Mouse (Mus musculus): ENCODE data around the gene Il17rb.

Il17rb gene

GRCm38 (mm10) chr14:30008733-30009575, at the start of gene Il17rb, which contains the start of gene Chdh:
Il17rb (minus strand) TSS chr14:30008896.
Chdh (plus strand) TSS chr14:30009023.
- DNase-seq (ENCODE audit: inconsistent ontology term) = peak; percentile 87

- peak; percentile 47 for DNase-seq (ENCODE audit: inconsistent ontology term)
These were observed 47.5 kb upstream of the Il17rb start for GRCm38 (mm10) chr14:30056031-30056766.

- DNase-seq (ENCODE audit: inconsistent ontology term) = no peak
These were observed 46.2 kb upstream of the Il17rb start for GRCm38 (mm10) chr14:30054922-30055321.

GRCm38 (mm10) chr14:30050280-30050679, 41.6 kb upstream of the Il17rb start:
- no peak for DNase-seq (ENCODE audit: inconsistent ontology term)

GRCm38 (mm10) chr14:30048049-30048448, 39.4 kb upstream of the Il17rb start:
- DNase-seq (ENCODE audit: inconsistent ontology term) = no peak

GRCm38 (mm10) chr14:30046976-30047375, 38.3 kb upstream of the Il17rb start:
- no peak for DNase-seq (ENCODE audit: inconsistent ontology term)

- DNase-seq (ENCODE audit: inconsistent ontology term) = no peak
These were observed 37.1 kb upstream of the Il17rb start for GRCm38 (mm10) chr14:30045704-30046220.

GRCm38 (mm10) chr14:30045239-30045638, 36.5 kb upstream of the Il17rb start:
- DNase-seq (ENCODE audit: inconsistent ontology term) = no peak

GRCm38 (mm10) chr14:30043356-30043940, 34.8 kb upstream of the Il17rb start:
- DNase-seq (ENCODE audit: inconsistent ontology term) = no peak

GRCm38 (mm10) chr14:30041836-30042235, 33.1 kb upstream of the Il17rb start:
- no peak for DNase-seq (ENCODE audit: inconsistent ontology term)

GRCm38 (mm10) chr14:30039413-30039812, 30.7 kb upstream of the Il17rb start:
- no peak for DNase-seq (ENCODE audit: inconsistent ontology term)

- no peak for DNase-seq (ENCODE audit: inconsistent ontology term)
These were observed 29.7 kb upstream of the Il17rb start for GRCm38 (mm10) chr14:30038431-30038830.

- no peak for DNase-seq (ENCODE audit: inconsistent ontology term)
These were observed 24.7 kb upstream of the Il17rb start for GRCm38 (mm10) chr14:30033405-30033804.

GRCm38 (mm10) chr14:30027378-30027777, 18.7 kb upstream of the Il17rb start:
- DNase-seq (ENCODE audit: inconsistent ontology term) = no peak

- no peak for DNase-seq (ENCODE audit: inconsistent ontology term)
These were observed 15.7 kb upstream of the Il17rb start for GRCm38 (mm10) chr14:30024387-30024786.

- no peak for DNase-seq (ENCODE audit: inconsistent ontology term)
These were observed 13.8 kb upstream of the Il17rb start for GRCm38 (mm10) chr14:30022471-30022870.

GRCm38 (mm10) chr14:30019792-30020575, 11.3 kb upstream of the Il17rb start:
- DNase-seq (ENCODE audit: inconsistent ontology term) = no peak

GRCm38 (mm10) chr14:30019375-30019774, 10.7 kb upstream of the Il17rb start:
- DNase-seq (ENCODE audit: inconsistent ontology term) = peak; percentile 46

- no peak for DNase-seq (ENCODE audit: inconsistent ontology term)
These were observed 10.2 kb upstream of the Il17rb start for GRCm38 (mm10) chr14:30018846-30019245.

GRCm38 (mm10) chr14:30018463-30018801, 9.7 kb upstream of the Il17rb start:
- no peak for DNase-seq (ENCODE audit: inconsistent ontology term)

GRCm38 (mm10) chr14:30017794-30018462, 9.2 kb upstream of the Il17rb start:
- DNase-seq (ENCODE audit: inconsistent ontology term) = no peak

Measured in Muller cell, postnatal 12 days (primary cell).